In the genomic region with DNA sequence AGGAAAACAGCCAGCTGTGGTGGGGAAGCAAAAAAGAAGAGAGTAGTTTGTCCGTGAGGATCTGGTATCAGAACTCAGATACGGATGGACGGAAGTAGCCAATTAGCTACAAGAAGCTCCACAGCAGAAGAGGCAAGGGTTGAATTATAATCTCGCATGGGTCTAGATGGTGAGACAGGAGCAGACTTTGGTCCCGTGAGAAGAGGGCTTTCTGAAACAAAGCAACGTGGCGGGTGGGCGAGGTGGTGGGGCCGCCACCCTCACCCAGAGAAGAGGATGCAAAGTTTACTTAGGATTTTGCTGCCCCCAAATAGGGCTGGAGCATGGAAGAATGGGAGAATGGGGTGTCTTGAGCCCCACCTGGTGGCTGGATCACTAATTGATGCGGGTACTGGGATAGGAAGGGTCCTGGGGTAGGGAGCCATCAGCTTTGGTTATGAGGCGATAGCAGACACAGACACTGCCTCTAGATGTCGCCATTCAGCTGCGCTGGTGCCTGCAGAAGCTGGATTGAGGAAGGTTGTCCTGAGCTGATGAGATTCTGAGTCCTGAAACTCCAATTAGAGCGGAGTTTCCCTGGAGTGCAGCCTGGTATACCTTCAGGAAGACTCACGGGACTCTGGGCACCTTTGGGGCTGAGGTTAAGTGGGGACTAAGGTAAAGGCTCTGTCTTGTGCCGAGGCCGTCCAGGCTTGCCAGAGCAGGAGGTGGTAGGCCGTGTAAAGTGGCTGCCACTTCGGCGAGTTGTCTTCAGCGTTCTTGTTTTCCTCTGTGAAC, we compare ENCODE assay signal across 8 mouse cellular contexts. TPM values are rescaled to one million over a fixed set of nuclear protein-coding genes. Genes with fewer than 3 reads are reported as not detected.
DNase-seq lines count a peak whose midpoint lies in the region; ATAC-seq lines count a peak whose summit lies in the region.

No protein-coding gene starts in this region.

- WGBS in hindbrain, embryonic 15.5 days, result 19% methylated on average over 21 of the region's 21 CpGs

- no peak overlapping the region for H3K27ac ChIP-seq in hindbrain, embryonic 15.5 days (replicated peaks)

- no peaks in the 10 kb centered on the region for H3K9me3 ChIP-seq in hindbrain, embryonic 15.5 days

- peak; percentile 63 for DNase-seq in T-cell, adult 2 months (ENCODE audit: low spot score)
- DNase-seq in cerebellum, postnatal 25 days, result peak; percentile 80 to 86
- peak; percentile 76 to 86 for DNase-seq in frontal cortex, postnatal 36 days (ENCODE audit: low spot score in 2 of 2)
- DNase-seq in layer of hippocampus, postnatal 36 days, result peak; percentile 78
- peak; percentile 90 for DNase-seq in lung, postnatal 25 days (ENCODE audit: low spot score)
- DNase-seq in retina, embryonic 14.5 days (ENCODE audit: low spot score), result peak; percentile 97
- peak; percentile 81 for DNase-seq in thymus, postnatal 36 days

- peaks cover 6% of the 10 kb centered on the region; the same call in 1 of the 2 replicates for H3K27me3 ChIP-seq in hindbrain, embryonic 15.5 days

- peak overlapping the region; percentile 5; the same call in 1 of the 2 replicates for H3K9ac ChIP-seq in hindbrain, embryonic 15.5 days

- H3K4me3 ChIP-seq in hindbrain, embryonic 15.5 days, result peak overlapping the region; percentile 25

- no peaks in the 10 kb centered on the region for H3K36me3 ChIP-seq in hindbrain, embryonic 15.5 days

- ATAC-seq in hindbrain, embryonic 15.5 days (ENCODE audit: low FRiP score, low read depth), result peak; percentile 94

- H3K4me1 ChIP-seq in hindbrain, embryonic 15.5 days (replicated peaks), result peaks cover 9% of the 10 kb centered on the region; the same call in 1 of the 2 replicates

- H3K4me2 ChIP-seq in hindbrain, embryonic 15.5 days, result peak overlapping the region; percentile 63

RNA-seq across cellular contexts. Expression of gene Pdp2, which starts 11.4 kb away (rescaled TPM):
- polyA plus RNA-seq in hindbrain, embryonic 15.5 days (2015; fragmentation: Nextera tagmentation; extraction: Ambion mirVana), result 17.9 and 20.6 TPM in 2 replicates
- total RNA-seq in layer of hippocampus, postnatal 36 days (2021), result 1 to 10 TPM; 7.3 to 7.4 TPM

RNA-seq across cellular contexts. Expression of gene Cdh16, which starts 21.5 kb away (rescaled TPM):
- polyA plus RNA-seq in hindbrain, embryonic 15.5 days (2015; fragmentation: Nextera tagmentation; extraction: Ambion mirVana), result not detected in 2 replicates
- not detected for total RNA-seq in layer of hippocampus, postnatal 36 days (2021)

RNA-seq across cellular contexts. Expression of gene Rrad, which starts 28.5 kb away (rescaled TPM):
- 3.0 and 3.9 TPM in 2 replicates for polyA plus RNA-seq in hindbrain, embryonic 15.5 days (2015; fragmentation: Nextera tagmentation; extraction: Ambion mirVana)
- total RNA-seq in layer of hippocampus, postnatal 36 days (2021), result 1 to 10 TPM; 1.1 to 1.3 TPM

RNA-seq across cellular contexts. Expression of gene Ciao2b, which starts 39.1 kb away (rescaled TPM):
- 125 and 131 TPM in 2 replicates for polyA plus RNA-seq in hindbrain, embryonic 15.5 days (2015; fragmentation: Nextera tagmentation; extraction: Ambion mirVana)
- 10 to 100 TPM; 26.8 to 28.0 TPM for total RNA-seq in layer of hippocampus, postnatal 36 days (2021)
